Mouse (Mus musculus): Measurements from ENCODE around the gene Mum1.

DNA sequence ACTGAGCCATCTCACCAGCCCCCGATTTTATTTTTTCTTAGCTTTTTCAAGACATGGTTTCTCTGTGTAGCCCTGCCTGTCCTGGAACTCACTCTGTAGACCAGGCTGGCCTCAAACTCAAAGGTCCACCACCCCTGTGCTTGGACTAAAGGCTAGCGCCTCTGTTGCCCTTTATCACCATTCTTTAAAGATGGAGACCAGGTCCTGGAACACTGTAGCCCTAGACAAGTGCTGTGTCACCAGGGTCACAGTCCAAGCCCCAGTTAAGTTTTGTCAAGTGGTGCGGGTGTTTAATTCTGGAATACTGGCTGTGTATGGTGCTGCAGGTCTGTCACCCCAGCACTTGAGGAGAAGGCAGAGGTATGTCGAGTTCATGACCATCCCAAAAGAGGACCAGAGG, 10.8 kb downstream of the Mum1 start:
- TF ChIP-seq CTCF (IDR thresholded peaks at IDR 0.05; ENCODE audit: insufficient read depth, low read depth, low read length): no peak
- no peak for TF ChIP-seq POLR2A (IDR thresholded peaks at IDR 0.05; ENCODE audit: insufficient read depth, low read depth, low read length)

All from olfactory bulb, adult 2 months (tissue).